Mouse (Mus musculus): ENCODE data around the gene Cenpl. TPM values are rescaled to one million over a fixed set of nuclear protein-coding genes. Genes with fewer than 3 reads are reported as not detected.

Gene Cenpl
- polyA plus RNA-seq, 1 experiment from 2014 or later, result 17.0 TPM

DNA sequence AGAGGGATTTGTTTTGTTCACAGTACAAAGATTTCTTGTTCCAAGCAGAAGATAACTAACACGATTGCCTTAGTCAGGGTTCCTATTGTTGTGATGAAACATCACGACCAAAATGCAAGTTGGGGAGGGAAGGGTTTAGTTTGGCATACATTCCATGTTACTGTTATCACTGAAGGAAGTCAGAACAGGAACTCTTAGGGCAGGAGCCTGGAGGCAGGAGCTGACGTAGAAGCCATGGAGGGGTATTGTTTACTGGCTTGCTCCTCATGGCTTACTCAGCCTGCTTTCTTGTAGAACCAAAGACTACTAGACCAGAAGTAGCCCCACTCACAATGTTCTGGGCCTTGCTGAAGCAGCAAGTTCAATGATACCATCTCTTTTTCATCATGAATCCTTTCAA, 23.5 kb upstream of the Cenpl start:
- no peak overlapping the region for H3K9ac ChIP-seq
- H3K4me2 ChIP-seq, result no peak overlapping the region
- no peaks in the 10 kb centered on the region for H3K9me3 ChIP-seq (replicated peaks)
- no peak overlapping the region for H3K4me3 ChIP-seq
- WGBS, result 69% methylated on average over 3 of the region's 3 CpGs
- ATAC-seq (ENCODE audit: insufficient number of reproducible peaks, low FRiP score), result peak; percentile 53
- H3K27me3 ChIP-seq (replicated peaks), result no peaks in the 10 kb centered on the region
- H3K4me1 ChIP-seq (replicated peaks), result no peaks in the 10 kb centered on the region
- H3K27ac ChIP-seq (ENCODE audit: poor library complexity, severe bottlenecking), result peak overlapping the region; percentile 47; the same call in 1 of the 2 replicates
- H3K36me3 ChIP-seq, result peaks cover 49% of the 10 kb centered on the region

DNA sequence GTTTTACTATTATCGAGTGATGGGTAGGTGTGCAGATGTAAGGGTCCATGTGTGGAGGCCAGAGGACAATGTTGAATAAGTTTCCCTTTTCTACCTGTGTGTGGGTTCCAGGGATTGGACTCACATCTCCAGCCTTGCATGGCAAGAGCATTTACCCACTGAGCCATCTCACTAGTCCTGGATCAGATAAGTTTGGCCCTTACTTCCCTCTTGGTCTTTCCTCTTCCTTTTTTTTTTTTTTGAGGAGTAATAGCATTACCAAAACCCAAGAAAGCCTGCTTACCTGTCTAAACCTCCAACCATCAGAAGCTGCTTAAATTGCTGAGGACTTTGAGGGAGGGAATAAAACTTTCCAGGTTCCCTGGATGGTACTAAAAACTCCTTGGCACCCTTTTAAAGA, 13.3 kb upstream of the Cenpl start:
- peaks cover 56% of the 10 kb centered on the region for H3K36me3 ChIP-seq
- H3K4me1 ChIP-seq (replicated peaks), result no peaks in the 10 kb centered on the region
- no peaks in the 10 kb centered on the region for H3K9me3 ChIP-seq (replicated peaks)
- H3K4me3 ChIP-seq, result no peak overlapping the region
- no peak for ATAC-seq (ENCODE audit: insufficient number of reproducible peaks, low FRiP score)
- WGBS, result 90% methylated on average over 1 of the region's 1 CpGs
- no peaks in the 10 kb centered on the region for H3K27me3 ChIP-seq (replicated peaks)
- no peak overlapping the region for H3K27ac ChIP-seq (ENCODE audit: poor library complexity, severe bottlenecking)
- no peak overlapping the region for H3K4me2 ChIP-seq
- no peak overlapping the region for H3K9ac ChIP-seq

DNA sequence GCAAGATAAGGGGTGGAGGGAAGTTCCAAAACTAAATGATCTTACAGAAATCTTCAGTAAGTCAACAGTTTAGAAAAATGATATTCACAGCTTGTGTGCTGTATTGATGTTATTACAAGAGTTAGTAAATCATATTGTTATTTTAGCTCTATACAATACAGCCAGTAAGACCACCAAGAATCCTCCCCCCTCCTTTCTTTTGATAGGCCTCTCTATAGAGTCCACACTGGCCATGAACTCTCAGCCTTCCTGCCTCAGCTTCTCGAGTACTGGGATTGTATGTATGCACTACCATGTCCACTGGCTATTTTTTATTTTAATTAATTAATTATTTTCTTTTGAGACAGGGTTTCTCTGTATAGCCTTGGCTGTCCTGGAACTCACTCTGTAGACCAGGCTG, 7.2 kb upstream of the Cenpl start:
- no peak overlapping the region for H3K27ac ChIP-seq (ENCODE audit: poor library complexity, severe bottlenecking)
- no peak overlapping the region for H3K4me2 ChIP-seq
- no peak for ATAC-seq (ENCODE audit: insufficient number of reproducible peaks, low FRiP score)
- H3K36me3 ChIP-seq, result peaks cover 33% of the 10 kb centered on the region
- no peak overlapping the region for H3K9ac ChIP-seq
- H3K4me3 ChIP-seq, result no peak overlapping the region
- H3K9me3 ChIP-seq (replicated peaks), result no peaks in the 10 kb centered on the region
- 71% methylated on average over 1 of the region's 1 CpGs for WGBS
- H3K27me3 ChIP-seq (replicated peaks), result no peaks in the 10 kb centered on the region
- H3K4me1 ChIP-seq (replicated peaks), result no peaks in the 10 kb centered on the region

DNA sequence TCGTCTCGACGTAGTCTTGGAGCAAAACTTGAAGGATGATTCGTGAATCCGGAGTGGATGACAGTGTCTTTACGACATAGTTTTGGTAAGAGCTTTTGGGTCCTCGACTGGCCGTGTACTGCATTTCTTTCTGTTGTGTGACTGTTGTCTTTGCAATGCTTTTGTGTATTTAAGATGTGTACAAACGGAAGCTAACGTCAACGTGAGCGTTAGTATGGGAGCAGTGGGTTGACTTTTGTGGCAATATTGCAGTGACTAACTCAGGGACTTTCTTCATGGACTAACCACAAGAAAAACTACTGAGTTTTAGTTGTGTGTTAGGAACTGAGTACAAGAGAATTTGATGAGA, 733 bp downstream of the Cenpl start:
- H3K4me2 ChIP-seq, result peak overlapping the region; percentile 72
- no peak for ATAC-seq (ENCODE audit: insufficient number of reproducible peaks, low FRiP score)

DNA sequence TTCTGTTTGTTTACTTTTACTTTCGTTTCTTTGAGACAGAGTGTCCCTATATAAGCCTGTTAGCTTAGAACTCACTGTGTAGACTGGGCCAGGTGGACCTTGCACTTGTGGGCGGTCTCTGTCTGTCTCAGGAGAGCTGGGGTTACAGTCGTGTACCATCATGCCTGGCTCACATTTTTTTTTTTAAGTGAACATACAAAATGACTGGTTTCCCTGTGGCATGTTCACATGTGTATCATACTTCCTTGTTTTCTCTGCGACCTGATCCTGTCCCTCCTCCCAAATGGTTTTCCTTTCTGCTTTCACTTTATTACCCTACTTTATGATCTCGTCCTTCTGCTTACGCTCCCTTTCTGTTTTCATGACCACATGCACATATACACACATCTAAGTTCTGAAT, 5.7 kb downstream of the Cenpl start:
- Histone ChIP-seq H3K36me3 (peaks cover 28% of the 10 kb centered on the region), H3K27ac (ENCODE audit: poor library complexity, severe bottlenecking) (no peak overlapping the region), H3K4me1 (replicated peaks) (peaks cover 23% of the 10 kb centered on the region), H3K4me2 (no peak overlapping the region), H3K27me3 (replicated peaks) (no peaks in the 10 kb centered on the region), H3K9ac (no peak overlapping the region), H3K4me3 (no peak overlapping the region), H3K9me3 (replicated peaks) (no peaks in the 10 kb centered on the region)
- no peak for ATAC-seq (ENCODE audit: insufficient number of reproducible peaks, low FRiP score)
- WGBS, result 89% methylated on average over 6 of the region's 6 CpGs

More for the DNA sequence above, 733 bp downstream of the Cenpl start:
- H3K27ac ChIP-seq (ENCODE audit: poor library complexity, severe bottlenecking), result peak overlapping the region; percentile 75
- WGBS, result under 1% methylated on average over 12 of the region's 12 CpGs
- H3K4me1 ChIP-seq (replicated peaks), result peaks cover 26% of the 10 kb centered on the region
- peak overlapping the region; percentile 83 for H3K4me3 ChIP-seq
- H3K9ac ChIP-seq, result peak overlapping the region; percentile 84
- H3K36me3 ChIP-seq, result peaks cover 7% of the 10 kb centered on the region; the same call in 1 of the 2 replicates
- H3K27me3 ChIP-seq (replicated peaks), result no peaks in the 10 kb centered on the region
- H3K9me3 ChIP-seq (replicated peaks), result no peaks in the 10 kb centered on the region

DNA sequence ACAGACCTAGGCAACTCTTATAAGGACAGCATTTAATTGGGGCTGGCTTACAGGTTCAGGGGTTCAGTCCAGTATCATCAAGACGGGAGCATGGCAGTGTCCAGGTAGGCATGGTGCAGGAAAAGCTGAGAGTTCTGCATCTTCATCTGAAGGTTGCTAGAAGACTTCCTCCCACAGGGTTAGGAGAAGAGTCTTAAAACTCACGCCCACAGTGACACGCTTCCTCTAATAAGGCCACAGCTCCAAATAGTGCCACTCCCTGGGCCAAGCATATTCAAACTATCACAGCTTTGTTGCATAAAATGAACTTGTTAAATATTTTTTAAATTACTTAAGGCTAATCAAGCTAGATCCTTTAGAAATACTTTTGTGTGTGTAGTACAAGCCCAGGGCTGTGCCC, 6.7 kb downstream of the Cenpl start:
- 92% methylated on average over 3 of the region's 3 CpGs for WGBS
- Histone ChIP-seq H3K36me3 (peaks cover 31% of the 10 kb centered on the region), H3K27me3 (replicated peaks) (no peaks in the 10 kb centered on the region), H3K4me1 (replicated peaks) (peaks cover 19% of the 10 kb centered on the region), H3K4me3 (no peak overlapping the region), H3K9me3 (replicated peaks) (no peaks in the 10 kb centered on the region), H3K9ac (no peak overlapping the region), H3K4me2 (no peak overlapping the region), H3K27ac (ENCODE audit: poor library complexity, severe bottlenecking) (no peak overlapping the region)
- no peak for ATAC-seq (ENCODE audit: insufficient number of reproducible peaks, low FRiP score)

DNA sequence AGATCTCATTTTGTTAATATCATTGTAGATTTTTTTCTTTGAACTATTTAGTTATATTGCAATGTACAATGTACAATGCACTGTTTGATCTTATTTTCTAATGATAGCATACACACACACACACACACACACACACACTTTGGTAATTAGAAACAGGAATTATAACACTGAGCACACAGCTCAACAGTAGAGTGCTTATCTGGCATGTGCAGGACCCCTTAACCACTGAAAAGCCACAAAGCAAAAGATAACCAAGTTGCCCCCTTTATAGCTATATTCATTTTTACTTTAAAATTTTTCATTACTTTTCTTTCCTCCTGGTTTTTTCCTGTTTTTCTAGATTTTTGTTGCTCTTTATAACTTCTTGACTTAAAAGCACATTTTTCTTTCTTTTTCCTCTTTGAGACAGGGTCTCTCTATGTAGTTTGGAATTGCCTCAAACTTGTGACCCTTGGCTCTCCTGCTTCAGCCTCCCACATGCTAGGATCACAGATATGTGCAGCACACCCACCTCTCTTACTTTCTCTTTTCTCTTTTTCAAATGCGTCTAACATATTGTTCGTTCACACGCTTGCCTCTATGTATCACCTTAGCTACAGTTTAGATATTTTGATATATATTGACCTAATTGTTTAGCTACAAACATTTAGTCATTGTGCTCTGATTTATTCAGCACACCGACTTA, 29.4 kb downstream of the Cenpl start:
- WGBS, result 84% methylated on average over 4 of the region's 4 CpGs
- Histone ChIP-seq H3K27ac (ENCODE audit: poor library complexity, severe bottlenecking) (no peak overlapping the region), H3K4me2 (no peak overlapping the region), H3K36me3 (peaks cover 42% of the 10 kb centered on the region), H3K4me1 (replicated peaks) (no peaks in the 10 kb centered on the region), H3K27me3 (replicated peaks) (no peaks in the 10 kb centered on the region), H3K9ac (no peak overlapping the region), H3K9me3 (replicated peaks) (no peaks in the 10 kb centered on the region), H3K4me3 (no peak overlapping the region)
- no peak for ATAC-seq (ENCODE audit: insufficient number of reproducible peaks, low FRiP score)

DNA sequence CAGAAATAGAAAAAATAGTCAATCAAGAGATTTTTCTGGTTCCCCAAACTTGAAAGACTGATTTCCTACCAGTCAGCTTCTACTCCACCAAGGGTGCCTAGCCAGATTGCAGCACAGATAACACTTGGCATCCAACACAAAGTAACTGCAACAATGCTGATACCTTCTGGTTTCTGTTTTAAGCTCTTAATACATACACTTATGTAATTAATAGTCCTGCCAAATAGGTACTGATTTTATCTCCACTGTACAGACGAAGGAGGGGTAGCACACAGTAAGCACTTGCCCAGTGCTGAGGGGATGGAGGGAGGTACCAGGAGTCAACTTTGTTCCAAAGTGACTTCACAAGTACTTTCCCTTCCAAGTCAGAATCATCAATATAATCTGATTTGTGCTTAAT, 33.3 kb downstream of the Cenpl start:
- H3K4me3 ChIP-seq, result no peak overlapping the region
- H3K27ac ChIP-seq (ENCODE audit: poor library complexity, severe bottlenecking), result no peak overlapping the region
- no peaks in the 10 kb centered on the region for H3K4me1 ChIP-seq (replicated peaks)
- no peaks in the 10 kb centered on the region for H3K9me3 ChIP-seq (replicated peaks)
- H3K9ac ChIP-seq, result no peak overlapping the region
- no peak for ATAC-seq (ENCODE audit: insufficient number of reproducible peaks, low FRiP score)
- H3K36me3 ChIP-seq, result peaks cover 39% of the 10 kb centered on the region
- no peaks in the 10 kb centered on the region for H3K27me3 ChIP-seq (replicated peaks)
- 64% methylated on average over 1 of the region's 1 CpGs for WGBS
- H3K4me2 ChIP-seq, result no peak overlapping the region

DNA sequence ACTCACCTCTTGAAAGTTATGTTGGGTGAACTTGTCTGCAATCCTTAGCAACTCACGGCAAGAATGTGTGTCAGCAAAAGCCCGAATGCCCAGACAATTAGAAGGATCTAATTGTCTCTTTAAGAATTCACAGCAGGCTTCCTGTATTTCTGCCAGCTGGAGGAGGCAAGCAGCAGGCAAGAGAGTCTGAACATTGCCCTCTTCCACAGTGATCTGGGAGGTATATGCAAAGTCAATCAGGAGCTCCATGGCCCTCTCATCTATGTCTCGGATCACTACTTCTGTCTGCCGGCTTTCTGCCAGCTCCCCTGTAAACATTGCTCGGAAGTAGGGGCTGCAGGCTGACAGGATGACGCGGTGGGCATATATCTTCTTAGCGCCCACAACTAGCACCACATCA, 38.7 kb downstream of the Cenpl start:
- Histone ChIP-seq H3K4me3 (no peak overlapping the region), H3K27me3 (replicated peaks) (no peaks in the 10 kb centered on the region), H3K9me3 (replicated peaks) (no peaks in the 10 kb centered on the region), H3K4me2 (no peak overlapping the region), H3K27ac (ENCODE audit: poor library complexity, severe bottlenecking) (no peak overlapping the region), H3K4me1 (replicated peaks) (no peaks in the 10 kb centered on the region), H3K36me3 (peaks cover 26% of the 10 kb centered on the region), H3K9ac (no peak overlapping the region)
- 86% methylated on average over 8 of the region's 8 CpGs for WGBS
- no peak for ATAC-seq (ENCODE audit: insufficient number of reproducible peaks, low FRiP score)

DNA sequence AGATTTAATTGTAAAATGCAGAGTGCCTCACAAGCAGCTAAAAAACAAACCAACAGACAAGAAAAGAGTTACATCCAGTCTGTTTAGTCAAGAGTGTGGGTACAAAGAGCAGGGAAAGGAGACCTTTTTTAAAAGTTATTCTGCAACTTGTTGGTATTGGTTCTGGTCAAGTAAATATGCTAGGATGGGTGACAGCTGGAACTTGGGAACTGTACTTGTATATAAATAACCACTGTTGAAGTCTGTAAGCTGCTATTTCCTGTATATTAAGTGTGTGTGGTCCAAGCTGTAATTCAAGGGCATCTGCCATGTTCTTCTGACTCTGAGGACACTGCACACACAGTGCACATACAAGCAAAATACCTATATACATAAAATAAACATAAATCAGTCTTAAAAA, 44.1 kb downstream of the Cenpl start:
- no peak overlapping the region for H3K9ac ChIP-seq
- ATAC-seq (ENCODE audit: insufficient number of reproducible peaks, low FRiP score), result no peak
- H3K4me2 ChIP-seq, result no peak overlapping the region
- H3K27me3 ChIP-seq (replicated peaks), result no peaks in the 10 kb centered on the region
- no peak overlapping the region for H3K27ac ChIP-seq (ENCODE audit: poor library complexity, severe bottlenecking)
- no peaks in the 10 kb centered on the region for H3K4me1 ChIP-seq (replicated peaks)
- no peaks in the 10 kb centered on the region for H3K9me3 ChIP-seq (replicated peaks)
- no peak overlapping the region for H3K4me3 ChIP-seq
- H3K36me3 ChIP-seq, result peaks cover under 1% of the 10 kb centered on the region

DNA sequence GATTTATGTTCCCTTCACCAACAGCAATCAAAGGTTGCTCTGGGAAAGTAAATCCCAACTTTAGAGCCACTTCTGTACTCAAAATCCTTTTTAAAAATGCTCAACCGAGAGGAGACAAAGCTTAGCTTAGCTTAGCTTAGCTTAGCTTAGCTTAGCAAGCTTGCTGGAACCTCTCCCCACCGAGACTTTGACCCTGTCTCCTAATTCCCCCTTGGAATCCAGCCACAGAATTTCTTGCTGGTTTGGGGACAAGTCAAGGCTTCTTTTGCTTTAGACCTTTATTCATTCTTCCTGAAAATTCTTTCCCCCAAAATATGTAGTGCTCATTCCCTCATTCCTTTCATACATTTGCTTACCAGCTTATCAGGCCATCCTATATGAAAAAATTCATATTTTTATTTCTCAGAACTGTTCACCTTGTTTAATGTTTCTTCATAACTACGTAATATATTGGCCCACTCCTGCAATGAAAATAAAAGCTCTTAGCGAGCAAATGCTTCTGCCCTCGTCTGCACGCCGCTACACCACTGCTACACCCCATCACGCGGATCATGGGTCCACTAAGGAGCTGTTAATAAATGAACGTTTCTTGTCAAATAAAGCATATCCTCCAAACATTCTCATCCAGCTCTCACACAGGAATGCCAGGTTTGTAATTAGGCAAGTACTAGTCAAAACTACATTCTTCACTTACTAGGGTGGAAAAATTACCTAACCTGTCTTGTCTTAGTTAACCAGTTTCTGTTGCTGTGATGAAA, 52.3 kb downstream of the Cenpl start:
- no peak for ATAC-seq (ENCODE audit: insufficient number of reproducible peaks, low FRiP score)
- Histone ChIP-seq H3K4me3 (no peak overlapping the region), H3K4me1 (replicated peaks) (no peaks in the 10 kb centered on the region), H3K9ac (no peak overlapping the region), H3K4me2 (no peak overlapping the region), H3K27me3 (replicated peaks) (no peaks in the 10 kb centered on the region), H3K36me3 (peaks cover 13% of the 10 kb centered on the region), H3K27ac (ENCODE audit: poor library complexity, severe bottlenecking) (no peak overlapping the region), H3K9me3 (replicated peaks) (no peaks in the 10 kb centered on the region)
- WGBS, result 90% methylated on average over 10 of the region's 10 CpGs
